Comparison of ENCODE assay signal across 10 mouse cellular contexts in the genomic region with DNA sequence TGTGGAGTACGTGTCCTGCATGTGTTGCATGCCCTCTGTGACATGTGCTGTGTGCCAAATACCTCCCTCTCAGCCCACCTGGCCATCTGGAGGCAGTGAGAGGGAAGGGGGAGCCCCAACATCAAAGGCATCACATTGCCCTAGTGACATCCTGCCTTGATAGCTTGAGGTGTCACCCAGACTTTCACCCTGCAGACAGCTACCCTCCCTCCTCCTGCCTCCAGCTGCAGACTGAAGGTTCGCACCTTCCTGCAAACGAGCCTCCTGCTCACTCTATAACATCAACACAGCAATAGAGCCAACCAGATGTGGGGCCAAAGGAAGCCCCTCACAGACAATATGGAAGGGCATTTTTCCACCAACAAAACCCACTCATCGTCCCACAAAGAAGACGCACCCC.
DNase-seq lines count a peak whose midpoint lies in the region; ATAC-seq and TF ChIP-seq lines count a peak whose summit lies in the region.
"Had no signal": no experiment of that assay in that cellular context is flagged by ENCODE, and none has a peak within 500 bp of the region (broad histone marks: within the 10 kb centered on the region; RNA-seq: fewer than 3 reads in every experiment).

No protein-coding gene starts in this region.

- no peaks in the 10 kb centered on the region for H3K4me1 ChIP-seq in heart, postnatal 0 days (ENCODE audit: control insufficient read depth, insufficient read depth)
- H3K4me1 ChIP-seq in limb, embryonic 10.5 days = peaks cover 30% of the 10 kb centered on the region

- H3K27ac ChIP-seq in heart, postnatal 0 days (ENCODE audit: low read depth) = peak overlapping the region; percentile 47; the same call in 1 of the 2 replicates
- peak overlapping the region; percentile 75 for H3K27ac ChIP-seq in limb, embryonic 10.5 days
- H3K27ac ChIP-seq: embryonic facial prominence, embryonic 15.5 days had no signal

- no peak overlapping the region for H3K9ac ChIP-seq in heart, postnatal 0 days (replicated peaks; ENCODE audit: low read depth, low read length)
- H3K9ac ChIP-seq: embryonic facial prominence, embryonic 15.5 days had no signal

- H3K27me3 ChIP-seq in heart, postnatal 0 days (ENCODE audit: control insufficient read depth, insufficient read depth, low read length) = no peaks in the 10 kb centered on the region
- H3K27me3 ChIP-seq in limb, embryonic 10.5 days (ENCODE audit: low read depth, poor library complexity, severe bottlenecking) = no peaks in the 10 kb centered on the region
- H3K27me3 ChIP-seq: embryonic facial prominence, embryonic 15.5 days had no signal

- no peaks in the 10 kb centered on the region for H3K36me3 ChIP-seq in heart, postnatal 0 days (replicated peaks; ENCODE audit: control insufficient read depth, insufficient read depth, low read length)
- H3K36me3 ChIP-seq in limb, embryonic 10.5 days = no peaks in the 10 kb centered on the region
- H3K36me3 ChIP-seq: embryonic facial prominence, embryonic 15.5 days had no signal

- H3K9me3 ChIP-seq in heart, postnatal 0 days (replicated peaks; ENCODE audit: control insufficient read depth, low read length) = no peaks in the 10 kb centered on the region
- H3K9me3 ChIP-seq in limb, embryonic 10.5 days (replicated peaks) = no peaks in the 10 kb centered on the region
- H3K9me3 ChIP-seq: embryonic facial prominence, embryonic 15.5 days had no signal

- WGBS in heart, postnatal 0 days = 42% methylated on average over 5 of the region's 5 CpGs
- WGBS in limb, embryonic 10.5 days = 23% methylated on average over 5 of the region's 5 CpGs

- TF ChIP-seq EP300 in heart, postnatal 0 days (IDR thresholded peaks at IDR 0.05; ENCODE audit: low read depth) = no peak

- H3K4me2 ChIP-seq in heart, postnatal 0 days (ENCODE audit: low read depth, low read length) = no peak overlapping the region
- H3K4me2 ChIP-seq: embryonic facial prominence, embryonic 15.5 days had no signal

- no peak for ATAC-seq in heart, postnatal 0 days (ENCODE audit: insufficient read depth, low read depth)
- peak; percentile 99 for ATAC-seq in CD4-positive, CD25-positive, alpha-beta regulatory T cell, adult 4 months

- no peak for DNase-seq in heart, postnatal 0 days (ENCODE audit: low spot score)
- no peak for DNase-seq in heart, postnatal 25 days (ENCODE audit: low spot score)
- no peak for DNase-seq in limb, embryonic 10.5 days (ENCODE audit: low spot score)
- DNase-seq in thymus, postnatal 0 days (ENCODE audit: low spot score) = peak; percentile 95
- no peak for DNase-seq in urinary bladder, adult 18-20 months (ENCODE audit: low spot score in 2 of 2)
- DNase-seq in ovary, postnatal 36 days (ENCODE audit: low spot score) = no peak
- DNase-seq: cerebellum, postnatal 14 days; kidney, adult 11 months had no signal

- no peak for TF ChIP-seq CTCF in heart, postnatal 0 days (IDR thresholded peaks at IDR 0.05; ENCODE audit: low read depth)

- intact Hi-C loops in heart, postnatal 25 days (cut with DNase I) = no loop called here

- H3K4me3 ChIP-seq in heart, postnatal 0 days (ENCODE audit: low read depth, low read length) = no peak overlapping the region
- H3K4me3 ChIP-seq in limb, embryonic 10.5 days = no peak overlapping the region
- H3K4me3 ChIP-seq: embryonic facial prominence, embryonic 15.5 days had no signal
